Mouse (Mus musculus) embryo, embryonic 10.5 days (tissue): Measurements from ENCODE around the gene Stk17b.
A peak's percentile ranks its signal among the peaks of the same experiment; 100 is the strongest.

Experiments used
- DNase-seq: peaks from one replicate; pipeline ENCODE4 v3.0.0-alpha.2; 2015; ENCODE audit warnings: low spot score

Gene Stk17b

GRCm38 (mm10) chr1:53784721-53785418 is at the start of gene Stk17b:
Gene Stk17b, minus strand, starts transcription at chr1:53785224.
- peak; percentile 93 for DNase-seq

GRCm38 (mm10) chr1:53830286-53830685 is 45.3 kb upstream of the Stk17b start:
- no peak for DNase-seq

- DNase-seq: no peak
These were observed 44.1 kb upstream of the Stk17b start for GRCm38 (mm10) chr1:53829089-53829488.

GRCm38 (mm10) chr1:53824446-53825337 is 39.7 kb upstream of the Stk17b start:
- no peak for DNase-seq

- peak; percentile 82 for DNase-seq
These were observed 38.8 kb upstream of the Stk17b start for GRCm38 (mm10) chr1:53823687-53824445.

- no peak for DNase-seq
These were observed 37.0 kb upstream of the Stk17b start for GRCm38 (mm10) chr1:53821983-53822382.

- no peak for DNase-seq
These were observed 35.1 kb upstream of the Stk17b start for GRCm38 (mm10) chr1:53820041-53820632.

- DNase-seq: no peak
These were observed 33.2 kb upstream of the Stk17b start for GRCm38 (mm10) chr1:53818072-53818862.

GRCm38 (mm10) chr1:53816353-53816752 is 31.3 kb upstream of the Stk17b start:
- no peak for DNase-seq

GRCm38 (mm10) chr1:53814077-53814705 is 29.2 kb upstream of the Stk17b start:
- no peak for DNase-seq

- DNase-seq: no peak
These were observed 26.9 kb upstream of the Stk17b start for GRCm38 (mm10) chr1:53811919-53812318.

- no peak for DNase-seq
These were observed 23.2 kb upstream of the Stk17b start for GRCm38 (mm10) chr1:53808229-53808628.

GRCm38 (mm10) chr1:53797811-53798210 is 12.8 kb upstream of the Stk17b start:
- DNase-seq: no peak

- DNase-seq: no peak
These were observed 12.1 kb upstream of the Stk17b start for GRCm38 (mm10) chr1:53797074-53797473.

GRCm38 (mm10) chr1:53796271-53796670 is 11.2 kb upstream of the Stk17b start:
- DNase-seq: no peak

- no peak for DNase-seq
These were observed 10.6 kb upstream of the Stk17b start for GRCm38 (mm10) chr1:53795591-53795990.

GRCm38 (mm10) chr1:53795081-53795480 is 10.1 kb upstream of the Stk17b start:
- no peak for DNase-seq

- no peak for DNase-seq
These were observed 9.3 kb upstream of the Stk17b start for GRCm38 (mm10) chr1:53794279-53794678.

- DNase-seq: no peak
These were observed 6.3 kb upstream of the Stk17b start for GRCm38 (mm10) chr1:53791343-53791742.

GRCm38 (mm10) chr1:53784291-53784720 is 718 bp downstream of the Stk17b start:
- peak; percentile 60 for DNase-seq

GRCm38 (mm10) chr1:53782956-53783355 is 2.1 kb downstream of the Stk17b start:
- DNase-seq: no peak
